Mouse (Mus musculus) liver, embryonic 12.5 days (tissue): Measurements from ENCODE around the gene Scimp. TPM values are rescaled to one million over a fixed set of nuclear protein-coding genes. Genes with fewer than 3 reads are reported as not detected.
"Not testable (repeated sequence)": the region's sequence is repeated elsewhere in the genome, so short reads cannot be mapped to it uniquely, and the experiment has no call there.

Experiments
- ATAC-seq: fragments of 200-750 bp; cut with Nextera tagmentation; 2 replicates; pipeline ENCODE4 v1.8.0; 2017; ENCODE audit warnings: moderate number of reproducible peaks, mild to moderate bottlenecking, moderate library complexity
- H3K27ac ChIP-seq: fragments of 300-500 bp; sonication (generic); 2 replicates; pipeline ENCODE4 v1.5.1; 2016; ENCODE audit warnings: mild to moderate bottlenecking
- H3K27me3 ChIP-seq: fragments of 300-500 bp; sonication (generic); replicated peaks from 2 replicates; pipeline ENCODE4 v1.6.1; 2016; ENCODE audit warnings: mild to moderate bottlenecking, moderate library complexity
- H3K36me3 ChIP-seq: fragments of 300-500 bp; sonication (generic); 2 replicates; pipeline ENCODE4 v1.6.1; 2016; ENCODE audit warnings: mild to moderate bottlenecking, moderate library complexity
- H3K4me1 ChIP-seq: fragments of 300-500 bp; sonication (generic); 2 replicates; pipeline ENCODE4 v1.6.1; 2016
- H3K4me2 ChIP-seq: fragments of 300-500 bp; sonication (generic); 2 replicates; pipeline ENCODE4 v1.6.1; 2016; ENCODE audit warnings: mild to moderate bottlenecking, moderate library complexity
- H3K4me3 ChIP-seq: fragments of 300-500 bp; sonication (generic); 2 replicates; pipeline ENCODE4 v1.5.1; 2016; ENCODE audit warnings: mild to moderate bottlenecking, moderate library complexity
- H3K9ac ChIP-seq: fragments of 300-500 bp; sonication (generic); 2 replicates; pipeline ENCODE4 v1.6.1; 2016; ENCODE audit warnings: mild to moderate bottlenecking, moderate library complexity
- H3K9me3 ChIP-seq: fragments of 300-500 bp; sonication (generic); replicated peaks from 2 replicates; pipeline ENCODE4 v1.6.1; 2016; ENCODE audit warnings: mild to moderate bottlenecking, moderate library complexity
- WGBS: fragments of 180-500 bp; shearing (Covaris S2); methylation state at CpG from one replicate; pipeline ENCODE4 v1.1.7; 2016; ENCODE audit not compliant: insufficient replicate concordance; 5-methylcytosine and 5-hydroxymethylcytosine counted together
- polyA plus RNA-seq: library from polyadenylated mRNA; unstranded; fragments of >200 nt; fragmentation: Nextera tagmentation; extraction: Ambion mirVana; gene quantifications from 2 replicates; pipeline ENCODE4 v1.2.1, GENCODE M21; 2016

The Scimp gene
- polyA plus RNA-seq, 1 experiment from 2014 or later = 0.26 TPM

DNA sequence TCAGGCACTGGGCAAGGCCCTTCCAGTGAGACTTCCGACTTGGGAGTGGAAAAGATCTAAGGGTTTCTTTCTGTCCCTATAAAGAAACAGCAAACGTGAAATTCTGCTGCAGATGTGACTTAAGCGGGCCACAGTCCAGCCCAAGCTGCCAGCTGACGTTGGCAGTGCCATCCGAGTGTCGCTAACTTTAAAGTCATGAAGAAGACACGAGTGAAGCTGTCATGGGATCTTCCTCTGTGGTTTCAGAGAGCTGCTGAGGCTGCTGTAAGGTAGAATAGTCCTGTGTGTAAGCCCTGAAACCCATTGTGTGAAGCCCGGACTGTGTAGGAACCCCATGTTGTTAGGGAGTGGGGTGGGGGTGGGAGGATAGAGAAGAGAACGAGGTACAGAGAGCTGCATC is 49.7 kb downstream of the Scimp start:
- H3K9me3 ChIP-seq = no peaks in the 10 kb centered on the region
- peaks cover 27% of the 10 kb centered on the region for H3K4me1 ChIP-seq
- no peak overlapping the region for H3K9ac ChIP-seq
- H3K27me3 ChIP-seq = no peaks in the 10 kb centered on the region
- H3K27ac ChIP-seq = no peak overlapping the region
- no peak for ATAC-seq
- H3K36me3 ChIP-seq = no peaks in the 10 kb centered on the region; the same call in 1 of the 2 replicates
- no peak overlapping the region for H3K4me3 ChIP-seq
- 73% methylated on average over 9 of the region's 9 CpGs for WGBS
- H3K4me2 ChIP-seq = no peak overlapping the region

DNA sequence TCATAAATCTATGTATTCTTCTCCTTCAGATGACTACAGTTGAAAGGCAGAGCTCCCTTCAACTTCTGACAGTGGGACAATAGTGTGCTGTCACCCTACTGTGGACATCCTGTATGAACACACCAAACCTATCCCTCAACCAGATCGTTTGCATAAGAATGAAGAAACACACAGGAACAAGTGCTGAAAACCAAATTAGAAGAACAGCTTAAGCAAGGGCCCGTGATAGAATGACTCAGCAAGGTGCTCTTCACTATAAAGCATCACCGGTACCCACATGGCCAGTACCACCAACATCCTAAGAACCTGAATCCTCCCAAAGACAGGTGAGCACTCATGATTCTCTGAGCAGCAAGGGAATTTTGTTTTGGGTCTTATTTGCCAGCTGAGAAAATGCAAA is 51.9 kb downstream of the Scimp start:
- H3K4me2 ChIP-seq, H3K27me3 ChIP-seq, H3K27ac ChIP-seq, ATAC-seq, H3K9me3 ChIP-seq, H3K36me3 ChIP-seq, H3K9ac ChIP-seq, H3K4me3 ChIP-seq: not testable (repeated sequence)
- WGBS = 57% methylated on average over 3 of the region's 3 CpGs
- H3K4me1 ChIP-seq = peaks cover 16% of the 10 kb centered on the region

DNA sequence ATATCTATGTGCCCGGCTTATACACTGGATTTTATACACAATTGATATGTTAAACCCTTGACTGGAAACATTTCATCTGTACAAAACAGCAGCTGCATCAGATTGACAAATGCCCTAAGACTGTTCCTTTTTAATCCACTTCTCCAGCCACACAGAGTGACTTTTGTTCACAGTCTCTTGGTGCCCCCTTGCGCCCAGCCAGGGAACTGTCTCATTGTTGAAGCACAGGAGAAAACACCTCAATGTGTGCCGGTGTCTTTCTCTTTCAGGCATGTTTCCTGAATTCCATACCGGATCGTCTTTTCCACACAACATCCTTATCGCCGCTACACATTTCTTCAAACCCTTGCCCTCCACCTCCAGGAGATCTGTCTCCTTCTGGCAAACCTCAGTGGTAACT is 56.7 kb downstream of the Scimp start:
- Histone ChIP-seq H3K27ac (no peak overlapping the region), H3K4me1 (peaks cover 5% of the 10 kb centered on the region), H3K4me2 (no peak overlapping the region), H3K4me3 (no peak overlapping the region), H3K27me3 (peaks cover 5% of the 10 kb centered on the region; the same call in 1 of the 2 replicates), H3K9ac (no peak overlapping the region), H3K36me3 (no peaks in the 10 kb centered on the region), H3K9me3 (no peaks in the 10 kb centered on the region)
- no peak; the same call in 1 of the 2 replicates for ATAC-seq
- 3% methylated on average over 7 of the region's 7 CpGs for WGBS

GRCm38 (mm10) chr11:70754958-70755357 is 57.4 kb downstream of the Scimp start:
- no peak overlapping the region for H3K4me2 ChIP-seq
- no peak overlapping the region for H3K27ac ChIP-seq
- no peak for ATAC-seq
- H3K4me1 ChIP-seq = peaks cover 5% of the 10 kb centered on the region
- no peak overlapping the region for H3K4me3 ChIP-seq
- H3K27me3 ChIP-seq = peaks cover 5% of the 10 kb centered on the region; the same call in 1 of the 2 replicates
- 60% methylated on average over 7 of the region's 7 CpGs for WGBS
- no peak overlapping the region for H3K9ac ChIP-seq
- H3K36me3 ChIP-seq = no peaks in the 10 kb centered on the region
- no peaks in the 10 kb centered on the region for H3K9me3 ChIP-seq

DNA sequence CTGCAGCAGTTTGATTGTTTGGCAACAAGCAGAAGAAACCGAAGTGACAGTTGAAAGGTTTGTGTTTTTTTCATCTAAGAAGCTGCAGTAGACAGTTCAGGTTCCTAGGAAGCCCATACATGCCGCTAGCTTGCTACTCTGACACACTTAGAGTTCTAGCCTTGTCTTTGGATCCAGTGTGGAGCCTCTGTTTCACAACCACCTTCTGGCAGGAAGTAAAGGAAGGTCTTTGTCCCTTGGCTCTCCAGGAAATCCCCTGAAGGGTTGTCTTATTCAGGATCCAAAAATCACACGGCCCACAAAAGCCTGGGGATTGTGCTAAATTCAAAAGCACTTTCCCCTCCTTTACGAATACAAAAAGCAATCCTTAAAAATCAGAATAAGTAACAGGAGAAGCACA is 57.9 kb downstream of the Scimp start:
- peaks cover 5% of the 10 kb centered on the region for H3K4me1 ChIP-seq
- no peak overlapping the region for H3K4me2 ChIP-seq
- no peak for ATAC-seq
- H3K4me3 ChIP-seq = no peak overlapping the region
- no peak overlapping the region for H3K9ac ChIP-seq
- peaks cover 5% of the 10 kb centered on the region; the same call in 1 of the 2 replicates for H3K27me3 ChIP-seq
- 52% methylated on average over 4 of the region's 4 CpGs for WGBS
- no peaks in the 10 kb centered on the region for H3K9me3 ChIP-seq
- no peak overlapping the region for H3K27ac ChIP-seq
- no peaks in the 10 kb centered on the region for H3K36me3 ChIP-seq

DNA sequence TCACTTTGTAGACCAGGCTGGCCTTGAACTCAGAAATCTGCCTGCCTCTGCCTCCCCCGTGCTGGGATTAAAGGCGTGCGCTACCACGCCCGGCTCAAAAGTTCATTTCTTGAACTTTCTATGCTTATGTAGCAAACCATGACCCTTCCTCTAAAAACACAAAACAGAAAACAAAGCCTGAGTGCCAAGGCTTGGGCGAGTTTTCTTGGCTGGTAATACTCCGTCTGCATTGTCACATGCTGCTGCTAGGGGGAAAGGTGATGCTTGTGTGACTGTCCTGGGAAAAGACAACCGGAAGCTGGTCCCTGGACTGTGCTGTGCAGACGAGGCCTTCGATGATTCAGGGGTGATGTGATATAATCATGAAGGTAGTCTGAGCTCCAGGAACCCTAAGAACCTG is 59.2 kb downstream of the Scimp start:
- 79% methylated on average over 10 of the region's 10 CpGs for WGBS
- Histone ChIP-seq H3K4me3 (no peak overlapping the region), H3K36me3 (no peaks in the 10 kb centered on the region), H3K27me3 (peaks cover 5% of the 10 kb centered on the region; the same call in 1 of the 2 replicates), H3K9ac (no peak overlapping the region), H3K4me1 (peaks cover 5% of the 10 kb centered on the region), H3K27ac (no peak overlapping the region), H3K9me3 (0 out of 2 replicates have a peak, but pooled peaks cover 3% of the 10 kb centered on the region), H3K4me2 (no peak overlapping the region)
- no peak for ATAC-seq

DNA sequence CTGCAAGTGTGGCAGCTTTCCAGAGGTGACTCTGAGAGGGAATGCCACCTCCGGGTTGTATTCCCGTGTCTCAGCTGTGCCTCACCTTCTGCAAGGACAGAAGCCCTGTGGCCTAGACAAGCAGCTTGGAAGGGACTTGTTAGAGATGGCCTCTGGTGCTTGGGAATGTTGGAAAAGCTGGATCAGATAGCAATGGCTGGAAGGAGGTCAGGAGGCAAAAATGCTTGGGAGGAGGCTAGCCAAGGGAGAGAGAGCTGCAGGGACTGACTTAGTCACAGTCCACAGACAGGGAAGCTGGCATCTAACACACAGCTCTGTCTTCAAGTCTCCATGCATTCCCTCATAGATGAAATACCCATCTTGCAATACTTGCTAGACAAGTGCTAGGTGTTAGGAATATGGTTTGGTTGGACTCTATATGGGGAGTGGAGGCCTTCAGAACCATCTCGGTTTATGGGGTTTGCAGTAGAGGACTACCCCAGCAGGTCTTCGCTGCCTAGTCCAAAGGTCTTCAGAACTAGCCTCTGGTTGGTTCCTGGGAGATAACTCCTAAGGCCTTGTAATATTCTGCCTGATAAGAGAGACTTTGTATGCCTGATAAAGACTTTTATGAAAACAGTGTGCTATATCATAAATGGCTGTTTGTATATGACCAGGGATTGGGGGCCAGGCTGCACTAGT is 59.9 kb downstream of the Scimp start:
- H3K27me3 ChIP-seq = peaks cover 5% of the 10 kb centered on the region; the same call in 1 of the 2 replicates
- no peak overlapping the region for H3K4me2 ChIP-seq
- no peaks in the 10 kb centered on the region for H3K36me3 ChIP-seq
- no peak for ATAC-seq
- WGBS = 50% methylated on average over 4 of the region's 4 CpGs
- H3K4me1 ChIP-seq = peaks cover 5% of the 10 kb centered on the region
- 0 out of 2 replicates have a peak, but pooled peaks cover 3% of the 10 kb centered on the region for H3K9me3 ChIP-seq
- no peak overlapping the region for H3K27ac ChIP-seq
- H3K4me3 ChIP-seq = no peak overlapping the region
- no peak overlapping the region for H3K9ac ChIP-seq

DNA sequence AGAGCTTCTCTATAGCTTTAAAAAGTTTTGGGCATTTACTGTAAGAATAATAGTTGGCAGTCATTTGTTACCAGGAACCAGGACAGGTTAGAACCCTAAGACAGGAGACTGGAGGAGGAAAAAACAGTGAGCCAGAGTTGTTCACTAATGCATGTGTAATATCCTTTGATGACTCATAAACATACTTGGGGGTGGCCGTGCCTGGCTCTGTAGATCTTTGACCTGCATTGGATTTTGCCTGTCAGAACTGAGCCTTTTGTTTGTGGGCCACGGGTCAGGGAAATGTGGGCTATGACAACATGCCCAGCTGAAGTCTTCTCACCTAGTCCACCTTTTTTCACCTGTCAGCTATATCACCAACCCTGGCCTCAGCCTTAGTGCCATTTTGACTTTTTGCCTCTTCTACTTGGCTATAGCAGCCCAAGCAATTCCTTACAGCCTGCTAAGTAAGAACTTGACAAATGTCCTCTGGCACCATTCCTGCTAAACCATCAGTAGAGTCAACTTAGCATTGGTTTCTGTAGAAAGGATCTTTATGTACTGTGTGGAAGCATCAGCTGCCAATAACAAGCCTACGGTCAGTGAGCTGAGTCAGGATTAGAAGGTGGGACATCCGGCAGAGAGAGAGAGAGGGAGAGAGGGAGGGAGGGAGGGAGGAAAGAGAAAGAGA is 64.4 kb downstream of the Scimp start:
- H3K27ac ChIP-seq = no peak overlapping the region
- no peak overlapping the region for H3K4me2 ChIP-seq
- no peak overlapping the region for H3K4me3 ChIP-seq
- 64% methylated on average over 4 of the region's 4 CpGs for WGBS
- no peak overlapping the region for H3K9ac ChIP-seq
- H3K36me3 ChIP-seq = no peaks in the 10 kb centered on the region
- no peak for ATAC-seq
- H3K27me3 ChIP-seq = peaks cover 3% of the 10 kb centered on the region; the same call in 1 of the 2 replicates
- peaks cover 5% of the 10 kb centered on the region for H3K4me1 ChIP-seq
- 0 out of 2 replicates have a peak, but pooled peaks cover 3% of the 10 kb centered on the region for H3K9me3 ChIP-seq

GRCm38 (mm10) chr11:70745636-70746035 is 66.8 kb downstream of the Scimp start:
- H3K9me3 ChIP-seq = 0 out of 2 replicates have a peak, but pooled peaks cover 3% of the 10 kb centered on the region
- H3K27me3 ChIP-seq = peaks cover 3% of the 10 kb centered on the region; the same call in 1 of the 2 replicates
- no peak overlapping the region for H3K4me2 ChIP-seq
- H3K36me3 ChIP-seq = no peaks in the 10 kb centered on the region
- no peaks in the 10 kb centered on the region for H3K4me1 ChIP-seq
- no peak overlapping the region for H3K9ac ChIP-seq
- no peak overlapping the region for H3K27ac ChIP-seq
- ATAC-seq = no peak
- WGBS = 52% methylated on average over 7 of the region's 7 CpGs
- H3K4me3 ChIP-seq = no peak overlapping the region

- H3K9ac ChIP-seq = no peak overlapping the region
- ATAC-seq = no peak
- H3K9me3 ChIP-seq = no peaks in the 10 kb centered on the region
- H3K4me1 ChIP-seq = no peaks in the 10 kb centered on the region
- H3K4me3 ChIP-seq = no peak overlapping the region
- no peaks in the 10 kb centered on the region for H3K36me3 ChIP-seq
- WGBS = 74% methylated on average over 12 of the region's 12 CpGs
- no peak overlapping the region for H3K27ac ChIP-seq
- peaks cover 15% of the 10 kb centered on the region for H3K27me3 ChIP-seq
- no peak overlapping the region for H3K4me2 ChIP-seq
Observed at GRCm38 (mm10) chr11:70742581-70743459, 69.6 kb downstream of the Scimp start.

DNA sequence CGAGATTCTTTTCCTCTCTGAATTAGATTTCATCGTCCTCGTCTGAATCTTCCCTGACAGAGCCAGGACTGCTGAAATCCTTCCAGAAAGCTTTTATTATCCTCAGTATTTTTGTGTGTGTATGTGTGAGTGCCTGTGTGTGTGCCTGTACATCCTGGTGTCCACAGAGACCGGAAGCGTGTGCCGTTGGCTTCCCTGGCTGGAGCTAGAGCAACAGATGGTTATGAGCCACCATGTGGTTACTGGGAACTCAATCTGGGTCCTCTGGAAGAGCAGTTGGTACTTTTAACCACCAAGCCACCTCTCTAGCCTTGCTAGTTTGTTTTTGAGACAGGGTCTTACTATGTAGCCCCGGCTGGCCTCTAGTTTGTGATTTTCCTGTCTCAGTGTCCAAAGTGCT is 70.3 kb downstream of the Scimp start:
- Histone ChIP-seq H3K4me2 (no peak overlapping the region), H3K4me1 (no peaks in the 10 kb centered on the region), H3K9ac (no peak overlapping the region), H3K4me3 (no peak overlapping the region), H3K36me3 (no peaks in the 10 kb centered on the region), H3K27ac (no peak overlapping the region), H3K27me3 (peaks cover 21% of the 10 kb centered on the region), H3K9me3 (no peaks in the 10 kb centered on the region)
- ATAC-seq = no peak
- WGBS = 77% methylated on average over 7 of the region's 7 CpGs

GRCm38 (mm10) chr11:70741603-70742002 is 70.8 kb downstream of the Scimp start:
- 60% methylated on average over 3 of the region's 3 CpGs for WGBS
- no peak overlapping the region for H3K4me2 ChIP-seq
- H3K4me3 ChIP-seq = no peak overlapping the region
- peaks cover 26% of the 10 kb centered on the region for H3K27me3 ChIP-seq
- no peak overlapping the region for H3K9ac ChIP-seq
- ATAC-seq = no peak
- H3K4me1 ChIP-seq = no peaks in the 10 kb centered on the region
- H3K36me3 ChIP-seq = no peaks in the 10 kb centered on the region
- no peak overlapping the region for H3K27ac ChIP-seq
- H3K9me3 ChIP-seq = no peaks in the 10 kb centered on the region
